Mouse (Mus musculus) kidney, adult 2 months (tissue): Measurements from ENCODE around the gene Mctp2.

Experiments
- CTCF ChIP-seq: fragments of 200-500 bp; conservative IDR thresholded peaks from 2 replicates; pipeline ENCODE4 v1.5.1; 2011; ENCODE audit warnings: low read depth, mild to moderate bottlenecking, control low read depth, low read length, moderate library complexity, mixed read lengths; ENCODE audit not compliant: insufficient read depth, insufficient read length
- POLR2A ChIP-seq: fragments of 200-500 bp; IDR thresholded peaks from one replicate; pipeline ENCODE4 v1.6.1; 2011; ENCODE audit warnings: low read depth, low read length, control low read depth

GRCm38 (mm10) chr7:72325961-72326360 is 19.6 kb upstream of the Mctp2 start:
- TF ChIP-seq POLR2A, result no peak
- no peak for TF ChIP-seq CTCF
